Mouse (Mus musculus): ENCODE results near the gene Gm45021. TPM values are rescaled to one million over a fixed set of nuclear protein-coding genes. Genes with fewer than 3 reads are reported as not detected.

Gm45021 gene
- polyA plus RNA-seq, 1 experiment: not detected

- no peak for DNase-seq (ENCODE audit: low read depth)
These were observed 59.4 kb downstream of the Gm45021 start for GRCm38 (mm10) chr6:48648779-48649178.

GRCm38 (mm10) chr6:48650041-48650440 is 60.6 kb downstream of the Gm45021 start:
- no peak for DNase-seq (ENCODE audit: low read depth)

- DNase-seq (ENCODE audit: low read depth): no peak
These were observed 69.3 kb downstream of the Gm45021 start for GRCm38 (mm10) chr6:48658721-48659120.

Other genes starting within 250 kb of the Gm45021 start
- gene Krba1, start 194.0 kb upstream of the Gm45021 start, polyA plus RNA-seq (2012; rRNA removed): 16.9 and 17.8 TPM in 2 replicates
- 18.0 and 22.4 TPM in 2 replicates for gene Zfp467, start 143.8 kb upstream of the Gm45021 start, polyA plus RNA-seq (2012; rRNA removed)
- 0.66 and 1.5 TPM in 2 replicates for gene Sspo, start 141.4 kb upstream of the Gm45021 start, polyA plus RNA-seq (2012; rRNA removed)
- 83.1 and 86.2 TPM in 2 replicates for gene Atp6v0e2, start 52.0 kb upstream of the Gm45021 start, polyA plus RNA-seq (2012; rRNA removed)
- 29.5 and 36.8 TPM in 2 replicates for gene Lrrc61, start 34.8 kb upstream of the Gm45021 start, polyA plus RNA-seq (2012; rRNA removed)
- gene Rarres2, start 16.8 kb upstream of the Gm45021 start, polyA plus RNA-seq (2012; rRNA removed): 191 and 319 TPM in 2 replicates
- gene Repin1, start 4.3 kb downstream of the Gm45021 start, polyA plus RNA-seq (2012; rRNA removed): 51.0 and 53.2 TPM in 2 replicates
- gene Gm44965, start 4.3 kb downstream of the Gm45021 start, polyA plus RNA-seq (2012; rRNA removed): not detected in 2 replicates
- 5.1 and 5.6 TPM in 2 replicates for gene Zfp775, start 12.5 kb downstream of the Gm45021 start, polyA plus RNA-seq (2012; rRNA removed)
- 0.71 and 0.81 TPM in 2 replicates for gene AI854703, start 37.2 kb downstream of the Gm45021 start, polyA plus RNA-seq (2012; rRNA removed)
- gene Gimap8, start 57.6 kb downstream of the Gm45021 start, polyA plus RNA-seq (2012; rRNA removed): 3.9 and 4.5 TPM in 2 replicates
- gene Gimap9, start 86.5 kb downstream of the Gm45021 start, polyA plus RNA-seq (2012; rRNA removed): 2.1 and 2.3 TPM in 2 replicates
- gene Gimap4, start 94.9 kb downstream of the Gm45021 start, polyA plus RNA-seq (2012; rRNA removed): 9.8 and 13.8 TPM in 2 replicates
- 10.4 and 12.7 TPM in 2 replicates for gene Gimap6, start 118.6 kb downstream of the Gm45021 start, polyA plus RNA-seq (2012; rRNA removed)
- gene Gm28053, start 129.0 kb downstream of the Gm45021 start, polyA plus RNA-seq (2012; rRNA removed): 0.66 TPM in 1 of 2 replicates, not detected in the other
- 0.20 and 0.34 TPM in 2 replicates for gene Gimap7, start 129.0 kb downstream of the Gm45021 start, polyA plus RNA-seq (2012; rRNA removed)
- gene Gimap1, start 149.4 kb downstream of the Gm45021 start, polyA plus RNA-seq (2012; rRNA removed): 4.1 and 4.3 TPM in 2 replicates
- gene Gimap5, start 156.6 kb downstream of the Gm45021 start, polyA plus RNA-seq (2012; rRNA removed): 5.6 and 8.3 TPM in 2 replicates
- gene Gimap3, start 181.2 kb downstream of the Gm45021 start, polyA plus RNA-seq (2012; rRNA removed): 3.1 and 3.5 TPM in 2 replicates